Mouse (Mus musculus) CH12.LX (cell line): ENCODE measurements around the gene Cdc42bpa. TPM values are rescaled to one million over a fixed set of nuclear protein-coding genes. Genes with fewer than 3 reads are reported as not detected.

ENCODE experiments used
- DNase-seq: peaks from one replicate; pipeline ENCODE4 v3.0.0-alpha.2; 2013; ENCODE audit errors: extremely low read depth
- H3K27ac ChIP-seq: 2 replicates; pipeline ENCODE4 v1.5.1; 2012; ENCODE audit warnings: low read depth, mild to moderate bottlenecking, control low read depth, moderate library complexity; ENCODE audit not compliant: insufficient read depth
- H3K27me3 ChIP-seq: replicated peaks from 2 replicates; pipeline ENCODE3; 2012; ENCODE audit warnings: inconsistent platforms
- H3K36me3 ChIP-seq, 2 experiments: replicated peaks in 1 of 2; 2 replicates each; pipeline versions ENCODE3 to v1.6.1; 2012; ENCODE audit warnings: inconsistent platforms in 1 of 2, low read length in 1 of 2, mild to moderate bottlenecking in 1 of 2, mixed read lengths in 1 of 2, moderate library complexity in 1 of 2; ENCODE audit not compliant: control insufficient read depth in 1 of 2, insufficient read depth in 1 of 2
- H3K4me1 ChIP-seq, 2 experiments: 2 replicates each; pipeline ENCODE4 v1.6.1; 2012; ENCODE audit warnings: inconsistent platforms in 1 of 2, moderate library complexity in 1 of 2; ENCODE audit not compliant: insufficient read depth in 2 of 2, control insufficient read depth in 1 of 2
- H3K4me2 ChIP-seq: 2 replicates; pipeline ENCODE4 v1.6.1; 2012; ENCODE audit warnings: low read depth, mild to moderate bottlenecking, control low read depth; ENCODE audit not compliant: poor library complexity, insufficient read depth, severe bottlenecking
- H3K4me3 ChIP-seq, 3 experiments: fragments of 150-350 bp in 1 of 3; sonication (generic) in 1 of 3; replicated peaks in 1 of 3; 2 replicates each; pipeline versions ENCODE3 to v1.5.1; 2011 to 2012; ENCODE audit warnings: low read depth in 2 of 3, low read length in 2 of 3, mild to moderate bottlenecking in 2 of 3, moderate library complexity in 2 of 3, control low read depth in 1 of 3, improper control_type of control experiment in 1 of 3, inconsistent platforms in 1 of 3, mixed read lengths in 1 of 3; ENCODE audit not compliant: poor library complexity in 1 of 3
- H3K79me2 ChIP-seq: replicated peaks from 2 replicates; pipeline ENCODE4 v1.6.1; 2012; ENCODE audit warnings: mild to moderate bottlenecking, moderate library complexity; ENCODE audit not compliant: control insufficient read depth, poor library complexity, insufficient read depth, severe bottlenecking; ENCODE audit errors: extremely low read depth
- H3K9ac ChIP-seq: 2 replicates; pipeline ENCODE4 v1.6.1; 2012; ENCODE audit warnings: low read depth, mild to moderate bottlenecking, control low read depth, moderate library complexity; ENCODE audit not compliant: insufficient read depth
- H3K9me3 ChIP-seq: replicated peaks from 2 replicates; pipeline ENCODE3; 2012; ENCODE audit warnings: low read length, inconsistent platforms, mixed read lengths
- BHLHE40 ChIP-seq: IDR thresholded peaks from 2 replicates; pipeline ENCODE4 v1.6.1; 2011; ENCODE audit warnings: mild to moderate bottlenecking, low read depth, low read length, improper control_type of control experiment
- CHD1 ChIP-seq: IDR thresholded peaks from 2 replicates; pipeline ENCODE4 v1.6.1; 2012; ENCODE audit warnings: low read depth, low read length, improper control_type of control experiment, inconsistent platforms
- CHD2 ChIP-seq: IDR thresholded peaks from 2 replicates; pipeline ENCODE4 v1.6.1; 2011; ENCODE audit warnings: low read length, improper control_type of control experiment
- CTCF ChIP-seq, 2 experiments: IDR thresholded peaks in 1 of 2; conservative IDR thresholded peaks in 1 of 2; 2 replicates each; pipeline ENCODE4 v1.5.1; 2011 to 2012; ENCODE audit warnings: low read depth in 2 of 2, low read length in 2 of 2, improper control_type of control experiment in 1 of 2, inconsistent platforms in 1 of 2, mild to moderate bottlenecking in 1 of 2, moderate library complexity in 1 of 2
- E2F4 ChIP-seq: IDR thresholded peaks from 2 replicates; pipeline ENCODE4 v1.6.1; 2011; ENCODE audit warnings: low read depth, low read length, improper control_type of control experiment; ENCODE audit not compliant: insufficient replicate concordance
- ELF1 ChIP-seq: IDR thresholded peaks from 2 replicates; pipeline ENCODE4 v1.6.1; 2014; ENCODE audit warnings: low read depth, mild to moderate bottlenecking, inconsistent platforms, low read length, improper control_type of control experiment
- EP300 ChIP-seq: IDR thresholded peaks from 2 replicates; pipeline ENCODE4 v1.6.1; 2011; ENCODE audit warnings: low read length, improper control_type of control experiment
- ETS1 ChIP-seq: conservative IDR thresholded peaks from 2 replicates; pipeline ENCODE4 v1.6.1; 2012; ENCODE audit warnings: low read depth, mild to moderate bottlenecking, inconsistent platforms, low read length, improper control_type of control experiment, moderate library complexity
- GABPA ChIP-seq: IDR thresholded peaks from 2 replicates; pipeline ENCODE4 v1.6.1; 2012; ENCODE audit warnings: low read depth, low read length, improper control_type of control experiment, inconsistent platforms; ENCODE audit not compliant: insufficient replicate concordance
- HCFC1 ChIP-seq: IDR thresholded peaks from 2 replicates; pipeline ENCODE4 v1.6.1; 2012; ENCODE audit warnings: low read depth, mild to moderate bottlenecking, inconsistent platforms, low read length, improper control_type of control experiment
- IRF4 ChIP-seq: IDR thresholded peaks from 2 replicates; pipeline ENCODE4 v1.6.1; 2014; ENCODE audit warnings: low read depth, mild to moderate bottlenecking, inconsistent platforms, low read length, improper control_type of control experiment
- JUN ChIP-seq: IDR thresholded peaks from 2 replicates; pipeline ENCODE4 v1.6.1; 2011; ENCODE audit warnings: low read depth, mild to moderate bottlenecking, low read length, improper control_type of control experiment, moderate library complexity; ENCODE audit not compliant: insufficient read depth
- JUND ChIP-seq: conservative IDR thresholded peaks from 2 replicates; pipeline ENCODE4 v1.6.1; 2011; ENCODE audit warnings: low read depth, low read length, improper control_type of control experiment
- KAT2A ChIP-seq: IDR thresholded peaks from 2 replicates; pipeline ENCODE4 v1.6.1; 2012; ENCODE audit warnings: low read length, improper control_type of control experiment, inconsistent platforms; ENCODE audit not compliant: insufficient replicate concordance
- MAFK ChIP-seq: IDR thresholded peaks from 2 replicates; pipeline ENCODE4 v1.6.1; 2011; ENCODE audit warnings: low read length, improper control_type of control experiment; ENCODE audit not compliant: insufficient replicate concordance
- MAX ChIP-seq: IDR thresholded peaks from 2 replicates; pipeline ENCODE4 v1.6.1; 2011; ENCODE audit warnings: low read length, improper control_type of control experiment
- MAZ ChIP-seq: IDR thresholded peaks from 2 replicates; pipeline ENCODE4 v1.6.1; 2012; ENCODE audit warnings: low read depth, mild to moderate bottlenecking, inconsistent platforms, low read length, improper control_type of control experiment, moderate library complexity
- MEF2A ChIP-seq: IDR thresholded peaks from 2 replicates; pipeline ENCODE4 v1.6.1; 2014; ENCODE audit warnings: low read depth, mild to moderate bottlenecking, inconsistent platforms, low read length, improper control_type of control experiment, borderline replicate concordance
- MXI1 ChIP-seq: IDR thresholded peaks from 2 replicates; pipeline ENCODE4 v1.6.1; 2011; ENCODE audit warnings: mild to moderate bottlenecking, low read depth, low read length, improper control_type of control experiment
- MYC ChIP-seq: IDR thresholded peaks from 2 replicates; pipeline ENCODE4 v1.6.1; 2011; ENCODE audit warnings: low read depth, mild to moderate bottlenecking, improper control_type of control experiment, low read length
- NELFE ChIP-seq: IDR thresholded peaks from 2 replicates; pipeline ENCODE4 v1.6.1; 2011; ENCODE audit warnings: low read depth, low read length, improper control_type of control experiment
- NRF1 ChIP-seq: IDR thresholded peaks from 2 replicates; pipeline ENCODE4 v1.6.1; 2014; ENCODE audit warnings: low read depth, mild to moderate bottlenecking, inconsistent platforms, low read length, improper control_type of control experiment, moderate library complexity
- PAX5 ChIP-seq: IDR thresholded peaks from 2 replicates; pipeline ENCODE4 v1.6.1; 2012; ENCODE audit warnings: low read length, inconsistent platforms, mixed read lengths
- POLR2A ChIP-seq: IDR thresholded peaks from 2 replicates; pipeline ENCODE4 v1.6.1; 2011; ENCODE audit warnings: low read depth, mild to moderate bottlenecking, improper control_type of control experiment, low read length
- POLR2AphosphoS2 ChIP-seq: IDR thresholded peaks from 2 replicates; pipeline ENCODE4 v1.6.1; 2011; ENCODE audit warnings: low read depth, low read length, improper control_type of control experiment
- RAD21 ChIP-seq: IDR thresholded peaks from 2 replicates; pipeline ENCODE4 v1.6.1; 2011; ENCODE audit warnings: low read depth, mild to moderate bottlenecking, low read length, improper control_type of control experiment, moderate library complexity
- RCOR1 ChIP-seq: conservative IDR thresholded peaks from 2 replicates; pipeline ENCODE4 v1.6.1; 2012; ENCODE audit warnings: low read depth, mild to moderate bottlenecking, inconsistent platforms, low read length, improper control_type of control experiment
- SIN3A ChIP-seq: IDR thresholded peaks from 2 replicates; pipeline ENCODE4 v1.6.1; 2012; ENCODE audit warnings: low read length, improper control_type of control experiment, inconsistent platforms
- SMC3 ChIP-seq: IDR thresholded peaks from 2 replicates; pipeline ENCODE4 v1.6.1; 2011; ENCODE audit warnings: low read depth, low read length, improper control_type of control experiment
- TBP ChIP-seq: conservative IDR thresholded peaks from 2 replicates; pipeline ENCODE4 v1.6.1; 2011; ENCODE audit warnings: low read depth, low read length, improper control_type of control experiment
- TCF12 ChIP-seq: IDR thresholded peaks from 2 replicates; pipeline ENCODE4 v1.6.1; 2014; ENCODE audit warnings: low read depth, mild to moderate bottlenecking, inconsistent platforms, low read length, improper control_type of control experiment
- UBTF ChIP-seq: IDR thresholded peaks from 2 replicates; pipeline ENCODE4 v1.6.1; 2012; ENCODE audit warnings: low read depth, mild to moderate bottlenecking, inconsistent platforms, low read length, improper control_type of control experiment, moderate library complexity
- USF1 ChIP-seq: IDR thresholded peaks from 2 replicates; pipeline ENCODE4 v1.6.1; 2014; ENCODE audit warnings: low read depth, mild to moderate bottlenecking, inconsistent platforms, low read length, improper control_type of control experiment
- USF2 ChIP-seq: conservative IDR thresholded peaks from 2 replicates; pipeline ENCODE4 v1.6.1; 2011; ENCODE audit warnings: low read depth, low read length, improper control_type of control experiment
- ZC3H11A ChIP-seq: IDR thresholded peaks from 2 replicates; pipeline ENCODE4 v1.6.1; 2012; ENCODE audit warnings: low read depth, mild to moderate bottlenecking, inconsistent platforms, low read length, improper control_type of control experiment
- ZKSCAN1 ChIP-seq: IDR thresholded peaks from 2 replicates; pipeline ENCODE4 v1.6.1; 2012; ENCODE audit warnings: low read depth, inconsistent platforms, low read length, improper control_type of control experiment, borderline replicate concordance
- ZMIZ1 ChIP-seq: IDR thresholded peaks from 2 replicates; pipeline ENCODE4 v1.6.1; 2012; ENCODE audit warnings: low read depth, mild to moderate bottlenecking, inconsistent platforms, low read length, improper control_type of control experiment
- ZNF384 ChIP-seq: IDR thresholded peaks from 2 replicates; pipeline ENCODE4 v1.6.1; 2012; ENCODE audit warnings: low read depth, low read length, improper control_type of control experiment, inconsistent platforms
- dilution Hi-C: fragments of 300-500 bp; cut with MboI; formaldehyde crosslinking; loops from 2 replicates; pipeline ENCODE4 v1.14.3; 2020; ENCODE audit warnings: low sequenced_read_pairs; ENCODE audit not compliant: extremely low pct_unique_long_range_greater_than_20kb, extremely low pct_ligation_motif_present
- in situ Hi-C: fragments of 300-500 bp; cut with MboI; formaldehyde crosslinking; loops from 3 replicates; pipeline ENCODE4 v1.14.3; 2019; ENCODE audit warnings: low sequenced_read_pairs, low pct_ligation_motif_present, low pct_unique_long_range_greater_than_20kb, mixed read lengths
- polyA plus RNA-seq: library from polyadenylated mRNA; unstranded; fragments of >175 nt; gene quantifications from 2 replicates; pipeline ENCODE4 v1.2.1, GENCODE M21; 2012; ENCODE audit warnings: low read depth; ENCODE audit not compliant: insufficient read length
- total RNA-seq, 2 experiments: library from RNA; depleted of rRNA; stranded (reverse); fragments of 300-350 nt in 1 of 2; fragments of >200 nt in 1 of 2; gene quantifications; 2 replicates each; pipeline ENCODE4 v1.2.3; 2012 to 2014

The Cdc42bpa gene
- total and polyA plus RNA-seq, 3 experiments = 5.3 to 9.0 (median 5.6) TPM

- TF ChIP-seq BHLHE40 (peak; percentile 98), RAD21 (no peak), EP300 (no peak), MEF2A (no peak), USF1 (peak; percentile 72), TCF12 (peak; percentile 89), JUND (no peak), CTCF (conservative IDR thresholded peaks at IDR 0.05 in 1 of 2, IDR thresholded peaks at IDR 0.05 in 1 of 2; ENCODE audit: low read depth in 2 of 2, low read length in 2 of 2) (no peak), E2F4 (peak; percentile 49; the same call in 1 of the 2 replicates), MYC (peak; percentile 96), UBTF (0 out of 2 replicates have a peak, but pooled peaks have one; percentile 58), PAX5 (no peak), ZMIZ1 (peak; percentile 56), NELFE (peak; percentile 77), NRF1 (peak; percentile 84), CHD1 (no peak; the same call in 1 of the 2 replicates), ELF1 (no peak), MAX (peak; percentile 95), MAFK (no peak), GABPA (no peak), ZNF384 (peak; percentile 60), MAZ (no peak; the same call in 1 of the 2 replicates), SIN3A (peak; percentile 98), RCOR1 (no peak), ZKSCAN1 (no peak), JUN (no peak), MXI1 (peak; percentile 98), POLR2AphosphoS2 (0 out of 2 replicates have a peak, but pooled peaks have one; percentile 19), KAT2A (no peak), ZC3H11A (no peak), ETS1 (peak; percentile 62), HCFC1 (no peak; the same call in 1 of the 2 replicates), TBP (peak; percentile 66), IRF4 (peak; percentile 54), SMC3 (no peak), USF2 (peak; percentile 37), POLR2A (peak; percentile 88), CHD2 (peak; percentile 91)
- H3K27me3 ChIP-seq = no peaks in the 10 kb centered on the region
- peak overlapping the region; percentile 86 for H3K4me2 ChIP-seq
- H3K79me2 ChIP-seq = peaks cover 45% of the 10 kb centered on the region
- peak; percentile 99 for DNase-seq
- H3K36me3 ChIP-seq = peaks cover 3 to 9% of the 10 kb centered on the region in 2 experiments
- in situ Hi-C loops = no loop called here
- H3K9me3 ChIP-seq = no peaks in the 10 kb centered on the region
- H3K4me3 ChIP-seq = peak overlapping the region; percentile 78 to 93 (median 85)
- H3K4me1 ChIP-seq = peaks cover 8 to 46% of the 10 kb centered on the region in 2 experiments
- peak overlapping the region; percentile 74 for H3K9ac ChIP-seq
- peak overlapping the region; percentile 80 for H3K27ac ChIP-seq
- dilution Hi-C loops = no loop called here
Measured at GRCm38 (mm10) chr1:180195703-180196381, 235.6 kb downstream of the Cdc42bpa start.
